Mouse (Mus musculus) limb, embryonic 14.5 days (tissue): ENCODE data around the gene Saa2. TPM values are rescaled to one million over a fixed set of nuclear protein-coding genes. Genes with fewer than 3 reads are reported as not detected.

Experiments used
- ATAC-seq: fragments of 200-750 bp; cut with Nextera tagmentation; 2 replicates; pipeline ENCODE4 v1.8.0; 2017; ENCODE audit warnings: low read depth, moderate number of reproducible peaks, moderate TSS enrichment; ENCODE audit not compliant: low FRiP score
- DNase-seq: peaks from one replicate; pipeline ENCODE4 v3.0.0-alpha.2; 2015; ENCODE audit warnings: low spot score
- H3K27ac ChIP-seq: fragments of 300-500 bp; sonication (generic); replicated peaks from 2 replicates; pipeline ENCODE4 v1.5.1; 2014; ENCODE audit warnings: low read depth, mild to moderate bottlenecking, low read length, moderate library complexity, mixed read lengths
- H3K27me3 ChIP-seq: fragments of 300-500 bp; sonication (generic); 2 replicates; pipeline ENCODE4 v1.6.1; 2014; ENCODE audit warnings: low read length, mixed read lengths; ENCODE audit not compliant: control insufficient read depth, insufficient read depth
- H3K36me3 ChIP-seq: fragments of 300-500 bp; sonication (generic); 2 replicates; pipeline ENCODE4 v1.6.1; 2014; ENCODE audit warnings: mild to moderate bottlenecking, low read length, moderate library complexity, mixed read lengths; ENCODE audit not compliant: control insufficient read depth, insufficient read depth
- H3K4me1 ChIP-seq: fragments of 300-500 bp; sonication (generic); 2 replicates; pipeline ENCODE4 v1.6.1; 2014; ENCODE audit warnings: antibody characterized with exemption, low read length, mixed read lengths; ENCODE audit not compliant: control insufficient read depth, insufficient read depth
- H3K4me2 ChIP-seq: fragments of 300-500 bp; sonication (generic); replicated peaks from 2 replicates; pipeline ENCODE4 v1.6.1; 2014; ENCODE audit warnings: low read depth, mild to moderate bottlenecking, low read length, moderate library complexity; ENCODE audit not compliant: severe bottlenecking
- H3K4me3 ChIP-seq: fragments of 300-500 bp; sonication (generic); replicated peaks from 2 replicates; pipeline ENCODE4 v1.5.1; 2014; ENCODE audit warnings: low read length
- H3K9ac ChIP-seq: fragments of 300-500 bp; sonication (generic); 2 replicates; pipeline ENCODE4 v1.6.1; 2014; ENCODE audit warnings: mild to moderate bottlenecking, low read depth, low read length, moderate library complexity; ENCODE audit not compliant: severe bottlenecking
- H3K9me3 ChIP-seq: fragments of 300-500 bp; sonication (generic); 2 replicates; pipeline ENCODE4 v1.6.1; 2016; ENCODE audit warnings: low read length; ENCODE audit not compliant: control insufficient read depth
- POLR2A ChIP-seq: fragments of 200-500 bp; IDR thresholded peaks from 2 replicates; pipeline ENCODE4 v1.8.0; 2012; ENCODE audit warnings: inconsistent platforms, mild to moderate bottlenecking, moderate library complexity, borderline replicate concordance; ENCODE audit not compliant: insufficient read depth, insufficient read length; ENCODE audit errors: extremely low read depth
- WGBS: fragments of 180-500 bp; shearing (Covaris S2); extraction: QIAGEN DNeasy Blood & Tissue Kit; methylation state at CpG from one replicate; pipeline ENCODE4 v1.1.7; 2014; 5-methylcytosine and 5-hydroxymethylcytosine counted together
- polyA plus RNA-seq, 2 experiments: library from polyadenylated mRNA; depleted of rRNA in 1 of 2; stranded (reverse) in 1 of 2; unstranded in 1 of 2; fragments of >200 nt; fragmentation: Nextera tagmentation in 1 of 2; extraction: Ambion mirVana in 1 of 2; gene quantifications; 2 replicates each; pipeline versions ENCODE4 v1.2.1 to v1.2.3; 2012 to 2014

Gene Saa2
- polyA plus RNA-seq, 2 experiments: 0.47 to 1.1 TPM

DNA sequence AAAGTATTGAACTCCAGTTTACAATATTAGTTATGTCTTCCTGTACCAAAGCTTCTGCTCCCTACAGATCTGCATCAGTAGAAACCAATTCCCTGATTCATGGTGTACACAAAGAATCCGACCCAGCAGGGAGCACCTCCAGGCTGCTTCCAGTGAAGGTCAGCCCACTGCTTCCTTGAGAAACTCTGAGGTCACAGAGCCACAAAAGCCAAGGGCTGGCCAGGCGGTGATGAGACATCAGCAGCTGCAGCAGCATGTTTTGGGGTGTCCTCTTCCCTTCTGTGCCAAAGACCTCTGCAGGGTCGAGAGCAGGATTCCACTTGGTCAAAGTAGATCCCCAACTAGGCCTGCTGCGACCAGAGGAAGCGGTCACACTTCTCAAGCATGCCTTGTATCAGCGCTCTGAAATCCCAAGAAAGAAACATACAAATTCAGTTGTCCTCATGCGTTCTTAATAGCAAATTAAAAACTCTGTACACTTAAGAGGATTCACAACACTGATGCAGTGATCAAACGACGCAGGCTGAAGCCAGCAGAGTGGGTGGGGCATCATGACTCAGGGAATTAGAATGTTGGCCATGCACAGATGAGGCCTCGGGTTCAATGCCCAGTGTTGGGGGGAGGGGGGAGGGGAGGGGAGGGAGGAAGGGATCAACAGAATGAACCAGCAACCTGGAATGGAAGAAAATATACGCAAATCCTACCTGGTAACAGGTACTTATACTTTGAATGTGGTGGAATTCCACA lies 9.6 kb downstream of the Saa2 start:
- Histone ChIP-seq H3K4me3 (no peak overlapping the region), H3K27ac (no peak overlapping the region), H3K4me1 (no peaks in the 10 kb centered on the region), H3K4me2 (no peak overlapping the region), H3K36me3 (peaks cover 67% of the 10 kb centered on the region), H3K9ac (no peak overlapping the region), H3K27me3 (no peaks in the 10 kb centered on the region), H3K9me3 (no peaks in the 10 kb centered on the region)
- ATAC-seq: no peak
- WGBS: 79% methylated on average over 11 of the region's 11 CpGs
- no peak for DNase-seq
- no peak for TF ChIP-seq POLR2A

DNA sequence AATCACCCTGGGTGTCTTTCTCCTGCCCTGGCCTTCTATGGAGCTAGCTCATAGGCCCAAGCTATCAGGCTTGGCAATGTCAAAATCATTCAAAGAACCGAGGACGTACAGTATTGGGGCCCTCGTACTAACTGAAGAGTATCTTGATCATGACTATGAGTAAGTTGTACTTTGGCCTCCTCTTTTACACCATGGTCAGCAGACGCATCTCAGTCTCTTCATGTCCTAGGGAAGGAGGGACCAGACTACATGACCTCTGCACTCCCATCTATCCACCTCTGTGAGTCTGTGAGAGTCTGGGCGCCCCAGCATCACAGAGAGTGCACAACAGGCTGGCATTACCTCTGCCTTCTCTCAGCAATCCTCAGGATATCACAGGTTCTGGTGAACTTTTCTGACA lies 11.0 kb downstream of the Saa2 start:
- 94% methylated on average over 5 of the region's 5 CpGs for WGBS
- H3K36me3 ChIP-seq: peaks cover 75% of the 10 kb centered on the region
- H3K4me2 ChIP-seq: no peak overlapping the region
- DNase-seq (no peak), ATAC-seq (no peak)
- no peaks in the 10 kb centered on the region for H3K4me1 ChIP-seq
- no peak for TF ChIP-seq POLR2A
- no peaks in the 10 kb centered on the region for H3K9me3 ChIP-seq
- H3K27ac ChIP-seq: no peak overlapping the region
- no peak overlapping the region for H3K9ac ChIP-seq
- no peak overlapping the region for H3K4me3 ChIP-seq
- H3K27me3 ChIP-seq: no peaks in the 10 kb centered on the region

DNA sequence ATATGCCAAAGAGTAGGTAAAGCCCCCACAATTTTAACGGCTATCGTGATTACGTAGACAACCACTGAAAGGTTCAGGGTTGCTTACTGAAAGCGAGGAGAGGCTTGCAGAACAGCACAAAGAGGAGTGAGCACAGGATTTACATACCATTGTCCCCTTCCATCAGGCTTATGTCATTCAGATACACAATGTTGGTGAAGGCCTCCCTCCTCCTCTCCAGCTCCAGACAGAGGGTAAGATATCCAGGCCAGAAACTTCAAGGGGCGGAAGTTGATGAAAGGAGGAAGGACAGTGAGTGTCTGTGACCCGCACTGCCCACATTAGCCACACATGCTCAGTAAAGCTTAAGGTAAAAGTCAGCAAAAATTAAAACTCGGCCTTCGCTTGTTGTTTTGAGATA lies 13.1 kb downstream of the Saa2 start:
- TF ChIP-seq POLR2A: no peak
- whole genome bisulfite sequencing: 96% methylated on average over 8 of the region's 8 CpGs
- no peak overlapping the region for H3K9ac ChIP-seq
- H3K36me3 ChIP-seq: peaks cover 84% of the 10 kb centered on the region
- H3K4me3 ChIP-seq: no peak overlapping the region
- H3K4me1 ChIP-seq: no peaks in the 10 kb centered on the region
- no peak overlapping the region for H3K4me2 ChIP-seq
- DNase-seq: no peak
- no peak overlapping the region for H3K27ac ChIP-seq
- H3K27me3 ChIP-seq: no peaks in the 10 kb centered on the region
- H3K9me3 ChIP-seq: no peaks in the 10 kb centered on the region
- no peak for ATAC-seq

DNA sequence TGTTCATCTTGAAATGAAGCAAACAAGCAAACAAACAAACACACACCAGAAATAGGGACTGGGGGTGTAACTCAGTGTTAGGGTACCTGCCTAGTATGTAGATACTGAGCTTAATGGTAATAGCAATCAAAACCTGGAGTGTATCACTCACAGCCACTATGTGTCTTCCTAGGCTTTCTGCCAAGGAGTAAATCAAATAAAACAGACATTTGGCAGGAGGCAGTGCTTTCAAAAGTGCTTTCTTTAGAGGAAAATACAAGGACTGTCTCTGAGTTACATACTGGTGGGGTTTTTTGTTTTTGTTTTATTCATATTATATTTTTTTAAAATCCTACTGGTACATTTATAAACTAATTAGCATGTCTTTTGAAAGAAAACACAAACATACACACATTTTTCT lies 15.8 kb downstream of the Saa2 start:
- TF ChIP-seq POLR2A: no peak
- Histone ChIP-seq H3K9ac (no peak overlapping the region), H3K36me3 (peaks cover 77% of the 10 kb centered on the region), H3K4me1 (no peaks in the 10 kb centered on the region), H3K27me3 (no peaks in the 10 kb centered on the region), H3K4me2 (no peak overlapping the region), H3K4me3 (no peak overlapping the region), H3K27ac (no peak overlapping the region), H3K9me3 (no peaks in the 10 kb centered on the region)
- no peak for ATAC-seq
- DNase-seq: no peak

DNA sequence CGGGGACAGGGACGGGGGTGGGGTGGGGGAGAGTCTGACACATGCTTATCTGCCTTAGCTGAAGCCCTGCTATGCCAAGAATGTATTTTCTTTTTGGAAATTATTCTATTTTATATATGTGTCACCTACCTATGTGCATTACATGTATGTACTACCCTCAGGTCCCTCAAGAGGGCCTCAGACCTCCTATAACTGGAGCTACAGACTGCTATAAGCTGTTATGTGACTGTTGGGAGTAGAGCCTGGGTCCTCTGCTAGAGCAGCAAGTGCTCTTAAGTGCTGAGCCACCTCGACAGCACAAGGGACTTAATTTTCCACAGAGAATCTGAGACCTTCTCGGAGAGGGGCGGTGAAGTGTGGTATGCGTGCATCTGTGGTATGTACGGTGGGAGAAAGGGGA lies 16.9 kb downstream of the Saa2 start:
- peaks cover 77% of the 10 kb centered on the region for H3K36me3 ChIP-seq
- no peaks in the 10 kb centered on the region for H3K27me3 ChIP-seq
- ATAC-seq (no peak), DNase-seq (no peak)
- no peak overlapping the region for H3K27ac ChIP-seq
- H3K4me3 ChIP-seq: no peak overlapping the region
- TF ChIP-seq POLR2A: no peak
- WGBS: 93% methylated on average over 7 of the region's 7 CpGs
- H3K4me2 ChIP-seq: no peak overlapping the region
- H3K9me3 ChIP-seq: no peaks in the 10 kb centered on the region
- H3K9ac ChIP-seq: no peak overlapping the region
- no peaks in the 10 kb centered on the region for H3K4me1 ChIP-seq
